Mouse (Mus musculus): Measurements from ENCODE around the gene Cma1. TPM values are rescaled to one million over a fixed set of nuclear protein-coding genes. Genes with fewer than 3 reads are reported as not detected.

Gene Cma1
- polyA plus RNA-seq, 1 experiment from 2014 or later = 1.1 TPM

GRCm38 (mm10) chr14:55898947-55899346 is 45.5 kb downstream of the Cma1 start:
- no peaks in the 10 kb centered on the region for H3K27me3 ChIP-seq (ENCODE audit: control insufficient read depth, insufficient read depth, low read length)
- peaks cover 40% of the 10 kb centered on the region for H3K36me3 ChIP-seq (ENCODE audit: control insufficient read depth, insufficient read depth, low read length)
- H3K9me3 ChIP-seq (ENCODE audit: control insufficient read depth, low read length) = no peaks in the 10 kb centered on the region
- 91% methylated on average over 7 of the region's 7 CpGs for WGBS
- no peak overlapping the region for H3K27ac ChIP-seq (ENCODE audit: low read depth, low read length)
- H3K9ac ChIP-seq (ENCODE audit: low read depth, low read length) = no peak overlapping the region
- H3K4me3 ChIP-seq (ENCODE audit: low read length) = no peak overlapping the region
- no peak for ATAC-seq (ENCODE audit: low FRiP score, low TSS enrichment)
- peak overlapping the region; percentile 75; the same call in 1 of the 2 replicates for H3K4me2 ChIP-seq (replicated peaks; ENCODE audit: low read depth, low read length)
- H3K4me1 ChIP-seq (ENCODE audit: control insufficient read depth, insufficient read depth, low read length) = peaks cover 6% of the 10 kb centered on the region; the same call in 1 of the 2 replicates

DNA sequence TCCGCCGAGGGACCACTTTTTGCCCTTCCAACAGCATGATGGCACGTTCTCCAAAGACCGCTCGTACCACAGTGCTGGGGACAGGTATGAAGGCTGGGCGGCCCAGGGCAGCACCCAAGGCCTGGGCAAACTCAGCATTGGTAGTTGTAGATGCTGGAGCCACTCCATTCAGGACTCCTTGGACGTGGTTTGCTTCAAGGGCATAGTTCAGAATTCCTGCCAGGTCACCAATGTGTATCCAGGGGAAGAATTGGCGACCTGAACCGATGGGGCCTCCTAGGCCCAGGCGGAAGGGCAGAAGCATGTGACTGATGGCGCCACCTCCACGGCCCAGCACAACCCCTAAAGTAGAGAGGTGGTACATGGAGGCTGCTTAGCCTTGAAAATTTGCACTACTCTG is 46.8 kb downstream of the Cma1 start:
- ATAC-seq (ENCODE audit: low FRiP score, low TSS enrichment) = no peak
- Histone ChIP-seq H3K4me3 (ENCODE audit: low read length) (no peak overlapping the region), H3K36me3 (ENCODE audit: control insufficient read depth, insufficient read depth, low read length) (peaks cover 50% of the 10 kb centered on the region), H3K4me1 (ENCODE audit: control insufficient read depth, insufficient read depth, low read length) (peaks cover 6% of the 10 kb centered on the region; the same call in 1 of the 2 replicates), H3K9me3 (ENCODE audit: control insufficient read depth, low read length) (no peaks in the 10 kb centered on the region), H3K4me2 (replicated peaks; ENCODE audit: low read depth, low read length) (no peak overlapping the region), H3K27me3 (ENCODE audit: control insufficient read depth, insufficient read depth, low read length) (no peaks in the 10 kb centered on the region), H3K27ac (ENCODE audit: low read depth, low read length) (no peak overlapping the region), H3K9ac (ENCODE audit: low read depth, low read length) (no peak overlapping the region)
- 92% methylated on average over 12 of the region's 12 CpGs for WGBS

Other genes starting within 250 kb of the Cma1 start
- 0.67 and 1.2 TPM in 2 replicates for gene Tgm1, start 230.7 kb downstream of the Cma1 start, polyA plus RNA-seq (2014; fragmentation: Nextera tagmentation; extraction: Ambion mirVana)
- 27.8 and 29.3 TPM in 2 replicates for gene Rabggta, start 222.4 kb downstream of the Cma1 start, polyA plus RNA-seq (2014; fragmentation: Nextera tagmentation; extraction: Ambion mirVana)
- 75.2 and 82.3 TPM in 2 replicates for gene Dhrs1, start 199.0 kb downstream of the Cma1 start, polyA plus RNA-seq (2014; fragmentation: Nextera tagmentation; extraction: Ambion mirVana)
- gene Nop9, start 199.0 kb downstream of the Cma1 start, polyA plus RNA-seq (2014; fragmentation: Nextera tagmentation; extraction: Ambion mirVana) = 43.3 and 44.0 TPM in 2 replicates
- gene Cideb, start 186.2 kb downstream of the Cma1 start, polyA plus RNA-seq (2014; fragmentation: Nextera tagmentation; extraction: Ambion mirVana) = 2.9 and 3.6 TPM in 2 replicates
- 0.08 and 0.39 TPM in 2 replicates for gene Ltb4r2, start 183.2 kb downstream of the Cma1 start, polyA plus RNA-seq (2014; fragmentation: Nextera tagmentation; extraction: Ambion mirVana)
- gene Ltb4r1, start 178.7 kb downstream of the Cma1 start, polyA plus RNA-seq (2014; fragmentation: Nextera tagmentation; extraction: Ambion mirVana) = 0.23 TPM in 1 of 2 replicates, not detected in the other
- gene Adcy4, start 160.6 kb downstream of the Cma1 start, polyA plus RNA-seq (2014; fragmentation: Nextera tagmentation; extraction: Ambion mirVana) = 7.8 and 10.4 TPM in 2 replicates
- 38.1 and 43.3 TPM in 2 replicates for gene Ripk3, start 155.8 kb downstream of the Cma1 start, polyA plus RNA-seq (2014; fragmentation: Nextera tagmentation; extraction: Ambion mirVana)
- 26.3 and 33.8 TPM in 2 replicates for gene Nfatc4, start 121.5 kb downstream of the Cma1 start, polyA plus RNA-seq (2014; fragmentation: Nextera tagmentation; extraction: Ambion mirVana)
- 11.0 and 15.6 TPM in 2 replicates for gene Nynrin, start 90.7 kb downstream of the Cma1 start, polyA plus RNA-seq (2014; fragmentation: Nextera tagmentation; extraction: Ambion mirVana)
- gene Cbln3, start 60.3 kb downstream of the Cma1 start, polyA plus RNA-seq (2014; fragmentation: Nextera tagmentation; extraction: Ambion mirVana) = 0.23 and 0.31 TPM in 2 replicates
- gene Khnyn, start 59.7 kb downstream of the Cma1 start, polyA plus RNA-seq (2014; fragmentation: Nextera tagmentation; extraction: Ambion mirVana) = 7.0 and 9.7 TPM in 2 replicates
- 61.3 and 64.7 TPM in 2 replicates for gene Sdr39u1, start 44.4 kb downstream of the Cma1 start, polyA plus RNA-seq (2014; fragmentation: Nextera tagmentation; extraction: Ambion mirVana)
- gene Cma2, start 6.3 kb upstream of the Cma1 start, polyA plus RNA-seq (2014; fragmentation: Nextera tagmentation; extraction: Ambion mirVana) = not detected in 2 replicates
- gene Mcpt1, start 73.3 kb upstream of the Cma1 start, polyA plus RNA-seq (2014; fragmentation: Nextera tagmentation; extraction: Ambion mirVana) = not detected in 2 replicates
- not detected in 2 replicates for gene Mcpt9, start 85.8 kb upstream of the Cma1 start, polyA plus RNA-seq (2014; fragmentation: Nextera tagmentation; extraction: Ambion mirVana)
- gene Mcpt2, start 97.4 kb upstream of the Cma1 start, polyA plus RNA-seq (2014; fragmentation: Nextera tagmentation; extraction: Ambion mirVana) = not detected in 2 replicates
- not detected in 2 replicates for gene Mcpt4, start 117.6 kb upstream of the Cma1 start, polyA plus RNA-seq (2014; fragmentation: Nextera tagmentation; extraction: Ambion mirVana)
- gene Mcpt8, start 140.6 kb upstream of the Cma1 start, polyA plus RNA-seq (2014; fragmentation: Nextera tagmentation; extraction: Ambion mirVana) = 0.40 and 0.53 TPM in 2 replicates
- gene Ctsg, start 157.9 kb upstream of the Cma1 start, polyA plus RNA-seq (2014; fragmentation: Nextera tagmentation; extraction: Ambion mirVana) = not detected in 2 replicates
- gene Gzme, start 175.9 kb upstream of the Cma1 start, polyA plus RNA-seq (2014; fragmentation: Nextera tagmentation; extraction: Ambion mirVana) = not detected in 2 replicates
- gene Gzmd, start 187.9 kb upstream of the Cma1 start, polyA plus RNA-seq (2014; fragmentation: Nextera tagmentation; extraction: Ambion mirVana) = not detected in 2 replicates
- gene Gzmg, start 214.9 kb upstream of the Cma1 start, polyA plus RNA-seq (2014; fragmentation: Nextera tagmentation; extraction: Ambion mirVana) = not detected in 2 replicates
- gene Gzmn, start 229.9 kb upstream of the Cma1 start, polyA plus RNA-seq (2014; fragmentation: Nextera tagmentation; extraction: Ambion mirVana) = not detected in 2 replicates

All from kidney, embryonic 14.5 days (tissue).